Mouse (Mus musculus): ENCODE measurements around the gene Btnl9.

- TF ChIP-seq GATA1 (IDR thresholded peaks at IDR 0.05; ENCODE audit: borderline replicate concordance, low read length) (no peak), FLI1 (IDR thresholded peaks at IDR 0.05; ENCODE audit: low read length) (no peak)
Observed at GRCm38 (mm10) chr11:49119635-49120034, 67.3 kb downstream of the Btnl9 start.
